Mouse (Mus musculus) testis, adult 2 months (tissue): ENCODE results near the gene Magi1. TPM values are rescaled to one million over a fixed set of nuclear protein-coding genes. Genes with fewer than 3 reads are reported as not detected.

Source experiments
- H3K27ac ChIP-seq: fragments of 200-500 bp; 2 replicates; pipeline ENCODE4 v1.5.1; 2012; ENCODE audit warnings: low read depth, low read length; ENCODE audit not compliant: control insufficient read depth, insufficient read depth
- H3K27me3 ChIP-seq: fragments of 200-500 bp; 2 replicates; pipeline ENCODE4 v1.6.1; 2012; ENCODE audit warnings: mild to moderate bottlenecking, low read length, moderate library complexity; ENCODE audit not compliant: control insufficient read depth, insufficient read depth
- H3K36me3 ChIP-seq: fragments of 200-500 bp; 2 replicates; pipeline ENCODE4 v1.6.1; 2012; ENCODE audit warnings: mild to moderate bottlenecking, low read length; ENCODE audit not compliant: control insufficient read depth, insufficient read depth
- H3K4me1 ChIP-seq: fragments of 200-500 bp; 2 replicates; pipeline ENCODE4 v1.6.1; 2012; ENCODE audit warnings: low read length; ENCODE audit not compliant: control insufficient read depth, insufficient read depth
- H3K4me3 ChIP-seq: fragments of 200-500 bp; 2 replicates; pipeline ENCODE4 v1.5.1; 2012; ENCODE audit warnings: low read depth, mild to moderate bottlenecking, low read length, moderate library complexity, mixed read lengths; ENCODE audit not compliant: control insufficient read depth
- CTCF ChIP-seq: fragments of 200-500 bp; IDR thresholded peaks from 2 replicates; pipeline ENCODE4 v1.5.1; 2012; ENCODE audit warnings: low read depth, mild to moderate bottlenecking, inconsistent platforms, low read length, moderate library complexity; ENCODE audit not compliant: control insufficient read depth, insufficient read depth, insufficient replicate concordance
- POLR2A ChIP-seq: fragments of 200-500 bp; IDR thresholded peaks from 2 replicates; pipeline ENCODE4 v1.6.1; 2012; ENCODE audit warnings: low read depth, mild to moderate bottlenecking, inconsistent platforms, low read length, moderate library complexity; ENCODE audit not compliant: control insufficient read depth
- polyA plus RNA-seq: library from polyadenylated mRNA; depleted of rRNA; stranded (reverse); fragments of >200 nt; gene quantifications from 2 replicates; pipeline ENCODE4 v1.2.3, GENCODE M21; 2012

The Magi1 gene
- polyA plus RNA-seq, 1 experiment = 11.1 TPM

- no peak for TF ChIP-seq POLR2A
- TF ChIP-seq CTCF = no peak
- Histone ChIP-seq H3K27me3 (no peaks in the 10 kb centered on the region), H3K4me3 (no peak overlapping the region), H3K36me3 (no peaks in the 10 kb centered on the region), H3K4me1 (no peaks in the 10 kb centered on the region), H3K27ac (no peak overlapping the region)
Measured at GRCm38 (mm10) chr6:93697956-93698355, 585.8 kb downstream of the Magi1 start.

- Histone ChIP-seq H3K27ac (peak overlapping the region; percentile 43; the same call in 1 of the 2 replicates), H3K27me3 (no peaks in the 10 kb centered on the region), H3K4me1 (peaks cover 3% of the 10 kb centered on the region; the same call in 1 of the 2 replicates), H3K36me3 (no peaks in the 10 kb centered on the region), H3K4me3 (peak overlapping the region; percentile 84)
- TF ChIP-seq CTCF = no peak
- TF ChIP-seq POLR2A = peak; percentile 42; the same call in 1 of the 2 replicates
Measured at GRCm38 (mm10) chr6:93678766-93679165, 605.0 kb downstream of the Magi1 start.

- H3K27ac ChIP-seq = no peak overlapping the region
Measured at GRCm38 (mm10) chr6:93666731-93667130, 617.0 kb downstream of the Magi1 start.

GRCm38 (mm10) chr6:93665056-93665805 lies 618.5 kb downstream of the Magi1 start:
- Histone ChIP-seq H3K4me3 (no peak overlapping the region), H3K27me3 (no peaks in the 10 kb centered on the region), H3K27ac (no peak overlapping the region), H3K4me1 (no peaks in the 10 kb centered on the region), H3K36me3 (no peaks in the 10 kb centered on the region)
- TF ChIP-seq CTCF (no peak), POLR2A (no peak)

More at GRCm38 (mm10) chr6:93666731-93667130, 617.0 kb downstream of the Magi1 start:
- no peaks in the 10 kb centered on the region for H3K27me3 ChIP-seq
- no peak overlapping the region for H3K4me3 ChIP-seq
- no peaks in the 10 kb centered on the region; the same call in 1 of the 2 replicates for H3K4me1 ChIP-seq
- no peak for TF ChIP-seq CTCF
- no peak for TF ChIP-seq POLR2A
- H3K36me3 ChIP-seq = no peaks in the 10 kb centered on the region

- H3K36me3 ChIP-seq = no peaks in the 10 kb centered on the region
- H3K4me1 ChIP-seq = no peaks in the 10 kb centered on the region
- TF ChIP-seq POLR2A = no peak
- TF ChIP-seq CTCF = no peak
- no peak overlapping the region for H3K27ac ChIP-seq
- H3K27me3 ChIP-seq = no peaks in the 10 kb centered on the region
- H3K4me3 ChIP-seq = no peak overlapping the region
Measured at GRCm38 (mm10) chr6:93661139-93661538, 622.6 kb downstream of the Magi1 start.

- Histone ChIP-seq H3K36me3 (no peaks in the 10 kb centered on the region), H3K27ac (no peak overlapping the region), H3K4me3 (no peak overlapping the region), H3K27me3 (no peaks in the 10 kb centered on the region), H3K4me1 (no peaks in the 10 kb centered on the region)
- TF ChIP-seq POLR2A = no peak
- TF ChIP-seq CTCF = no peak
Measured at GRCm38 (mm10) chr6:93659534-93659933, 624.2 kb downstream of the Magi1 start.

- TF ChIP-seq CTCF = peak; percentile 94
- TF ChIP-seq POLR2A = no peak
- Histone ChIP-seq H3K4me1 (no peaks in the 10 kb centered on the region), H3K36me3 (no peaks in the 10 kb centered on the region), H3K4me3 (no peak overlapping the region), H3K27ac (no peak overlapping the region), H3K27me3 (no peaks in the 10 kb centered on the region)
Measured at GRCm38 (mm10) chr6:93657187-93657974, 626.3 kb downstream of the Magi1 start.
